Mouse (Mus musculus) natural killer cell, adult 2 months (primary cell): ENCODE results near the gene Ccdc51.

ENCODE experiments used
- DNase-seq, 2 experiments: peaks; one replicate each; pipeline ENCODE4 v3.0.0; 2022; ENCODE audit warnings: low spot score in 2 of 2

Ccdc51 gene

DNA sequence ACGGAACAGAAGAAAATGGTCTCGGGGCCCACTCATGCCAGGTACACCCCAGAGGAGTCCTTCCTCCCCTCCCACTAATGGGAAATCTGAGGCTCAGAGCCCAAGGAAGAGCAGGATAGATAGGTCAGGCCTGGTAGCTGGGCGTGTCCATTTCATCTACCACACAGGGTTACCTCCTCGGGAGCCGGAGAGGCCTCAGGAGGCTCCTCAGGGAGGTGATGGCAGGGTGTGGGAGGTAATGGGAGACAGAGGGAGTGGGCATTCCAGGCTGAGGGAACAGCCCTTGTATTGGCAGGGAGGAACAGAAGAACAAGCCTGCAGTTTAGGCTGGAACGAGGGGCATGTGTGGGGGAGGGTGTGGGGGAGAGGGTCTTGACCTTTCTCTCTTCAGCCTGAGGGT lies 14.6 kb downstream of the Ccdc51 start:
- DNase-seq: no peak

DNA sequence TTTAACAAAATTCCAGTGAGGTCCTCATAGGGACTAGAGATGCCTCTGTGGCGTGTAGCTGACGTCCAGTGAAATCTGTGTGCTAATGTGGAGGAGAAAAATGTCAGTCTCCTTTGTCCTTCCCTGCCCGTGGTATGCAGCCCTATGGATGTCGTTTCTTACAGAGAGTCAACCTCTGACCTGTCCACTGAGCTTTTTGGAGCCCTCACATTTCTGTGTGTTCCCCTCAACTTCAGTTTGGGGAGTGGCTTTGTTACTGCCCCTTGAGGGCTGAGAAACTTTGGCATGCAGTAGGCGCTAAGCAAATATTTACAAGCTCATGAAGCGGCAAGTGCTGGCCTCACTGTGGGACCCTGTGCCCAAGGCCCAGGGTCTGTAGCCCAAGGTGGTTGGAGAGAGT lies 15.0 kb downstream of the Ccdc51 start:
- DNase-seq: no peak

DNA sequence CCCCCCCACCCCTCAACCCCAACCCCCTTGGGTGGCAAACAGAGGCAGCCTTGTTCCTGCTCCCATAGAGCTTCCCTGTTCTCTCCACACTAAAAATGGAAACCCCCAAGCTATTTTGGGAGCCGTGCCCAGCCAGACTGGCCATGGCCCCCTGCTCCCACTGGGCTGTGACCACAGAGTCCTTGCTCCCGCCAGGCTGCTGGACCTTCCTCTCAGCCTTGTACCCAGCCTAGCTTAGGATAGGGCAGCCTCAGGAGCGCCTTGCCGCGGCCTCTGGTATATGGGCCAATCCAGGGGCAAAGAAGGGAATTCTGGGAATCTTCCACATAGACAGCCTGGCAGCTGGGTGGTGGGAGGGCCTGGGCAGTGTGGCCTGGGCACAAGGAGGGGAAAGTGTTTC lies 15.5 kb downstream of the Ccdc51 start:
- no peak for DNase-seq

DNA sequence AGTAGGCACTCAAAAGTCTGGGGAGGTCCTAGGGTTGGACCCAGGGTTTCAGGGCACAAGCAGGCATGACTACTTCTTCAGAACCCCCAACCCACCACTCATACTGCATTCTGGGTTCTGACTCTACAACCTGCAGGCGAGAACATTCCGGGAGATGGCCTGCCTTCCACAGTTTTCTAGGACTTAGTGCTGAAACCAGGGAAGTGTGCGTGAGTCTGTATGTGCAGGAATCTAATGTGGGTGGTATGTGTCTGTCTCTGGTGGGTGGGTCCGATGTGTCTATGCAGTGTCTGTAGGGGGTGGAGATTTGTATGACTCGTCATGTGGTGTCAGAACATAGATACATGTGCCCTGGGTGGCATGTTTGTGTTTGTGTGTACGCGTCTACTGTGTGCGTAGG lies 16.1 kb downstream of the Ccdc51 start:
- DNase-seq: no peak

DNA sequence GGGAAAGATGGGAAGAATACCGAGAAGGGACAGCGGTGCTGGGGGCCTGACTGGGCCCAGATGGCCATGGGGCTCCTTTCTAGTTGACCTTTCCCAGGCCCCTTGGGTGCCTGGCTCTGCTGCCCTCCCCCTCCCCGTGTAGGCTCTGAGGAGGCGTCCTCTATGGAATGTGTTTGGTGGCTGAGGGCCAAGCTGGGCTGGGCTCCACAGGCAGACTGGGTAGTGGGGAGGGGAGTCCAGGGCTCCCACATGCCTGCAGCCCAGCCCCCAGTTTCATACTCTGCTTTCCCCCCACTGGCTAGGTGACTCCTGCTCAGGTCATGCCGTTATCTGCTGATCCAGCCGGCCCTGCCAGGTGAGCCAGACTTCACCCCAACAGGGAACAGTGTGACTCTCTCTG lies 16.7 kb downstream of the Ccdc51 start:
- DNase-seq: no peak

DNA sequence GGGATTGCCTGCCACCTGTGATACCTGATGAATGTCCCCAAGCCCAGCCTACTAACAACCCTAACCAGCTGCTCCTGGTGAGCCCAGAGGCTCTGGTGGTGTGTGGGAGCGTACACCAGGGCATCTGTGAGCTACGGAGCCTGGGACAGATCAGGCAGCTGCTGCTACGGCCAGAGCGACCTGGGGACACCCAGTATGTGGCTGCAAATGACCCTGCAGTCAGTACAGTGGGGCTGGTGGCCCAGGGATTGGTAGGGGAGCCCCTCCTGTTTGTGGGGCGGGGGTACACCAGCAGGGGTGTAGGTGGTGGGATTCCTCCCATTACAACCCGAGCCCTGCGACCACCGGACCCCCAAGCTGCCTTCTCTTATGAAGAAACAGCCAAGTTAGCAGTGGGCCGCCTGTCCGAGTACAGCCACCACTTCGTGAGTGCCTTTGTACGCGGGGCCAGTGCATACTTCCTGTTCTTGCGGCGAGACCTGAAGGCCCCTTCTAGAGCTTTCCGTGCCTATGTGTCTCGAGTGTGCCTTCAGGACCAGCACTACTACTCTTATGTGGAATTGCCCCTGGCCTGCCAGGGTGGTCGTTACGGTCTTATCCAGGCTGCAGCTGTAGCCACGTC lies 18.1 kb downstream of the Ccdc51 start:
- DNase-seq: no peak

DNA sequence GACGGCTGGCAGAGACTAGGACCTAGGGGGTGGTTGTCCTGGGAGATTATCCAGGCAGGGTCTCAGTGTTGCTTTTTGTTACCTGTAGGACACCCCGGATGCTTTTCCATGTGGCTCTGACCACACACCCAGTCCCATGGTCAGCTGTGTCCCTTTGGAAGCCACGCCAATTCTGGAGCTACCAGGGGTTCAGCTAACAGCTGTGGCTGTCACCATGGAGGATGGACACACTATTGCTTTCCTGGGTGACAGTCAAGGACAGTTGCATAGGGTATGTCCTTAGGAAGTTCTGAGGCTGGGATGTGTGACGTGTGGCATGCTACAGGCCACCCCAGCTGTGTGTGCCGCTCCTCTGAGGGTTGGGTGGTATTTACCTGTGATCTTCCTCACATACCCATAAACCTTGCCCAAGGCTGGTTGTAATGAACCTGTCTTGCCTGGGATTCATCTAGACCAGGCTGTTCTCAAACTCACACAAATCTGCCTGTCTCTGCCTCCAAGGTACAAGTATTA lies 19.7 kb downstream of the Ccdc51 start:
- DNase-seq: no peak

DNA sequence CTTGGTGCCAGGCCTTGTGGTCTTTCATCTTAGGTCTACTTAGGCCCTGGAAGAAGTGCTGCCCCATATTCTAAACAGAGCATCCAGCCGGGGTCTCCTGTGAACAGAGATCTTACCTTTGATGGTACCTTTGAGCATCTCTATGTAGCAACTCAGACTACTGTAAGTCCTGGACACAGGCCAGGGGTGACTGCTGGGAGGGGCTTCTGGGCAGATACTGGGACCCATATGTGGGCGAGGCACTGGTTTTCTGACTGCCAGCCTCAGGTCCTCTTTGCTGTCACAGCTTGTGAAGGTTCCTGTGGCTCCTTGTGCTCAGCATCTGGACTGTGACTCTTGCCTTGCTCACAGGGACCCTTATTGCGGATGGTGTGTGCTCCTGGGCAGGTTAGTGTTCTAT lies 20.2 kb downstream of the Ccdc51 start:
- DNase-seq: no peak

DNA sequence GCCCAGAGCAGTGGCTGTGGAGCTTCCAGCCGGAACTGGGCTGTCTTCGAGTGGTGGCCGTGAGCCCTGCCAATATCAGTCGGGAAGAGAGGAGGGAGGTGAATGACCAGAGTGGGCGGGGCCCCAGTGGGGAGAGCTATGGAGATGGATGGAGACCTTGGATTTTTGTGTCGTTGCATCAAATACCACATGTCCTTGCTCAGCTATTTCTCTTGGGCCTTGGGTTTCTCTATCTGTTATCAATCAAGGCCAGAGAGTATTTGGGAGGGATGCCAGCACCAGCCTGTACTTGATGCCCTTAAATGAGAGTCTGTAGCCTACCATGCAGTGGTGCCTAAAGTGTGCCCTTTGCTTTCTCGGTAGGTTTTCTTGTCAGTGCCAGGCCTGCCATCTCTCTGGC lies 21.0 kb downstream of the Ccdc51 start:
- DNase-seq: no peak

DNA sequence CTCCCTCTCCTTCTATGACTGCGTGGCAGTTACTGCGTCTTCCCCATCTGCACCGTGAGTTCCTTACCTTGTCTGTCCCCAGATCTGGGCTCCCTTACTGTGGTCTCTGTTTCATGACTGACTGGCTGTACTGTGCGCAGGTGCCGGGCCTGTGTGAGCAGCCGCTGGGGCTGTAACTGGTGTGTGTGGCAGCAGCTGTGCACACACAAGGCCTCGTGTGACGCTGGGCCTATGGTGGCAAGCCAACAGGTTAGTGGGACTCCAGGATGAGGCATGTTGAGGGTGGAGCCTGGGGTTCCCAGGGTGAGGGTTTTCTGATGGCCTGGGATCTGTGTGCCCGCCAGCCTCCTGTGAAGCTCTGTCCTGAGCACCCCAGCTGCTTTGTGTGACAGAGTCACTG lies 21.8 kb downstream of the Ccdc51 start:
- no peak for DNase-seq

DNA sequence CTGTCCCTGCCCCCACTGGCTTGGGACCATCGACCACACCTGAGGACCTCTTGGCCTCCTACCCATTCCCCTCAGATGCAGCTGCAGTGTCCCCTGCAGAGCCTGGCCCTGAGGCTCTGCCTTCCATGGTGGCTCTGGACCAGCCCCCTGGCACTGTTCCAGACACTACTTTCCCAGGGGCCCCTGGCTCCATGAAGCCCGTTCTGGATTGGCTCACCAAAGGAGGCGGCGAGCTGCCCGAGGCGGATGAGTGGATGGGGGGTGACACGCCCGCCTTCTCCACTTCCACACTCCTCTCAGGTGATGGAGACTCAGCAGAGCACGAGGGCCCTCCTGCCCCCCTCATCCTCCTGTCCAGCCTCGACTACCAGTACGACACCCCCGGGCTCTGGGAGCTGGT lies 22.7 kb downstream of the Ccdc51 start:
- DNase-seq: no peak

DNA sequence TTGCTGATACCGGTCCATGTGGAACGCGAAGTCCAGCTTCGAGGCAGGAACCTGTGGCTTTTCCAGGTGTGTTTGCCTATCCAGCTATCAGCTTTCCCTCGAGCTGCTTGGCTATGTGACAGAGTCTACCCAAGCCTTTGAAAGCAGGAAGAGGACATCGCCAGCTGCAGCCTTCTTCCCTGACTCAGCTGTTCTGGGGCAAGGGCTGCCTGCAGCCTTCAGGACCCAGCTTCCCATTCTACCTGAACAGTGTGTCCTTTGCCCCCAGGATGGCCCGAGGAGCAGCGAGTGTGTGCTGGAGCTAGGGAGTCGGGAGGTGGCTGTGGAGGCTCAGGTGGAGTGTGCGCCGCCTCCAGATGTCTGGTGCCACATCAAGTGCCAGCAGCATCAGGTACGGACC lies 23.4 kb downstream of the Ccdc51 start:
- no peak for DNase-seq

DNA sequence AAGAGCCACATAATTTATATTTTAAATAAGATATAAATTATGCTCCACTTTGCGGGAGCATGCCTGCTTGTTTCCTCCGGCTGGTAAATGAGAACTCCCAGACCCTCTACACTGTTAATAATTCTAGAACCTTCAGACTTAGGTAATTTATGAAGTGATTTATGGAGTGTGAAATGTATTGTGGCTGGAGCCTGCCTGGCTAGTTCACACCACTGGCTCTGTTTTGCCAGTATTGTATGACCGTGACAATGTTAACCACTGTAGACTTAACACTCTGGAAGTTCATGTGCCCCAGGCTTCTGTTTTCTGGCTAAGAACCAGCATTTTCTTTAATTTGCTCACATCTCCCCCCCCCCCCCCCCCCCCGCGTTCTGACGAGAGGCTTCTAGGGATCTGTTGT lies 25.0 kb downstream of the Ccdc51 start:
- DNase-seq: no peak

DNA sequence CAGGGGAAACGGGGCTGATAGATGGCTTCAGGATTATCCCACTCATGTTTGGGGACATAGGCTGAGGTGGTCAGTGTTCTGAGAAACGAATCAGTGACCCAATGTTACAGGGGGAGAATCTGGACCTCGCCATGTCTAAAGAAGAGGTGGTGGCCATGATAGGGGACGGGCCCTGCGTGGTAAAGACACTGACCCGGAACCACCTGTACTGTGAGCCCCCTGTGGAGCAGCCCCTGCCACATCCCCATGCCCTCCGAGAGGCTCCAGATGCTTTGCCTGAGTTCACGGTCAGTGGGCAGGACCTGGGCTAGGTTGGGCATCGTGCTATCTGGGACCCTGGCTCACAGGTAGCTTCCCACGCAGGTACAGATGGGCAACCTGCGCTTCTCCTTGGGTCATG lies 27.9 kb downstream of the Ccdc51 start:
- no peak for DNase-seq

DNA sequence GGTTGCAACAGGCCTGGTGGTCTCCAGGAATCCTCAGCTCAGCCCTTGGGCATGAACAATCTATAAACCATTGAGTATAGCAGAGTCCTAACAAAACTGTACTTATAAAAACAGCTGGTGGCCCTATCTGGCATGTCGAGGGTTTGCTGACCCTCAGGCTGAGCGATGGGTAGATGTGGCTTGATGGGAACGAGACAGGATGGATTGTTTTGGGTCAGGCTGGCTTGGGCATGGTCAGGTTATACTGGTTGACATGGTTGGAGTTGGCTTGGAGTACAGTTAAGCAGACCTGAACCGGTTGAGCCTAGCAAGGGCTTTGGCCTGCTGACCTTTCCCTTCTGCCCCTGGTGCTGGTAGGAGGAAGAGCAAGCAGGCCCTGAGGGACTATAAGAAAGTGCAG lies 28.8 kb downstream of the Ccdc51 start:
- DNase-seq: no peak

DNA sequence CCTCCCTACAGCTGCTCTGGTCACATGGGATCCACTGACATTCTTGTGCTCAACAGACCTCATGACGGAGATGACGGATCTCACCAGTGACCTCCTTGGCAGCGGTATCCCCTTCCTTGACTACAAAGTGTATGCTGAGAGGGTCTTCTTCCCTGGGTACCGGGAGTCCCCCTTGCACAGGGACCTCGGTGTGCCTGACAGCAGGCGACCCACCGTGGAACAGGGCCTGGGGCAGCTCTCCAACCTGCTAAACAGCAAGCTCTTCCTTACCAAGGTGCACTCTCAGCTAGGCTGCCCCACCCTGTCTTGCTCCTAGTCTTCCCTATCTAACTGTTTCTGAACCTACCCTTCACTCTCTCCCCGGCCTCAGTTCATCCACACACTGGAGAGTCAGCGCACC lies 29.3 kb downstream of the Ccdc51 start:
- no peak for DNase-seq

DNA sequence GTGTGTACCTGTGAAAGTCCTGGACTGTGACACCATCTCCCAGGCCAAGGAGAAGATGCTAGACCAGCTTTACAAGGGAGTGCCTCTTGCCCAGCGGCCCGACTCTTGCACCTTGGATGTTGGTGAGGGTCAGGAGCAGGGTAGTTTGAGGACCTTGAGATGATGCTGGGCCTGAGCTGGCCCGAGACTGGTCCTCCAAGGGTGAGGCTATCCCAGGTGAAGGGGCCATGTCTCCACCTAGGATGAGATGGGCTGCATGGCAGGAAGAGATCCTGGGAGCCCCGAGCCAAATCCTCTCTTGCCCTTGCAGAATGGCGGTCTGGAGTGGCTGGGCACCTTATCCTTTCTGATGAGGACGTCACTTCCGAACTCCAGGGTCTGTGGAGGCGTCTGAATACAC lies 31.0 kb downstream of the Ccdc51 start:
- DNase-seq: no peak

DNA sequence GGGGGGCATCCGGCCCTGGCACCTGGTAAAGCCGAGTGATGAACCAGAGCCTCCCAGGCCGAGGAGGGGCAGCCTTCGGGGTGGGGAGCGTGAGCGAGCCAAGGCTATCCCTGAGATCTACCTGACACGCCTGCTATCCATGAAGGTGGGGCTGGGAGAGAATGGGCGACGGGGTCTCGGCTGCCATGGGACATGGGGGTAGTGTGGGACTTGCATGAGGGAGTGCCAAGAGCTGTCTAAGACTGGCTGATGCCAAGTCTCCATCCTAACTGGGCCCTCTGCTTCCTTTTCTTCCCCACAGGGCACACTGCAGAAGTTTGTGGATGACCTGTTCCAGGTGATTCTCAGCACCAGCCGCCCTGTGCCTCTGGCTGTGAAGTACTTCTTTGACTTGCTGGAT lies 32.0 kb downstream of the Ccdc51 start:
- DNase-seq: no peak

DNA sequence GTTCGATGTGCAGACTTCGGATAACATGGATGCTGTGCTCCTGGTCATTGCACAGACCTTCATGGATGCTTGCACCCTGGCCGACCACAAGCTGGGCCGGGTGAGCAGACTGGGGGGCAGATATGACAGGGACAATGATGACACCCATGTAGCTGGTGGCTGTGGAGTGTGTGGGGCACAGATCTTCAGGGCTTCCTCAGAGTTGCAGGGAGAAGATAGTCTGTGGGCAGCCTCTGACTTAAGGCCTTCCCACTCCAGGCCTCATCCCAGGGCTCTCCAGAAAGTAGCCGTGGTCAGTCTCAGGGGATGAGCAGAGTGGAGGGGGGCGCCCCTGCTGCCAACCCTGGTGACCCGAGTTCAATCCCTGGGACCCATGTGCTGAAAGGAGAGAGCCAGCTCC lies 32.6 kb downstream of the Ccdc51 start:
- no peak for DNase-seq

DNA sequence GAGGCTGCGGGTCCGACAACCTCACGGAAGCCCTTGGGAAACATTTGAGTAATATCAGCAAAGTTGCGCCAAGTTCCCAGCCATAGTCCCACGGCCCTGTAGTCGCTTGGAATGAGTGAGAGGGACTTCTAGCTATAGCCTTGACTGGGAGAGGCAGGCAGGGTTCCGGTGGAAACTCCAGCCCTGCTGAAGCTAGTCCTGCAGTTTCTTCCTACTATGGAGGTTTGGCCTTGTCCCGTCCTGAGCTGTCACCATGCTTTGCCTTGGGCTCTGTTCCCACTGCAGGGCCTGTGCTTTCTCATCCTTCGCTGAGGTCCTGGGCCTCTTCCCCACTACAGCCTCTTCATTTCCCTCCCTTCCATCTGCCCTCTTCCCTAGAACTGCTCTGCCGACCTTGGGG lies 33.9 kb downstream of the Ccdc51 start:
- no peak for DNase-seq

DNA sequence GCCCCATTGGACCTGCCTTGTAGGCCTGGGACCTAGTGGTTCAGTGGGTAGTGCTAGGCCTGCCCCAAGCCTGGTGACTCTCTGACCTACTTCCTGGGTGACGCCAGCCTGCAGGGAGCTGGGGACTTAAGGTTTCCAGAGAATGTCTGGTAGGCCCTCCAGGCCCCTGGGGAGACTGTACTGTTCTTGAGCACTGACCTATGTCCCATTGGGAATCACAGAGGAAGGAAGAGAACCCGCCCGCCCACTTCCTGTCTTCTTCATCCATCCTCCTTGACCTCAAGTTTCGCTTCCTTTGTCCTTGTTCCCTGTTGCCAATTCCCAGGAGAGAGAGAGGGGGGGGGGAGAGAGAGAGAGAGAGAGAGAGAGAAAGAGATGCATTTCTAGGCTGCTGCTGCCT lies 35.8 kb downstream of the Ccdc51 start:
- DNase-seq: no peak

DNA sequence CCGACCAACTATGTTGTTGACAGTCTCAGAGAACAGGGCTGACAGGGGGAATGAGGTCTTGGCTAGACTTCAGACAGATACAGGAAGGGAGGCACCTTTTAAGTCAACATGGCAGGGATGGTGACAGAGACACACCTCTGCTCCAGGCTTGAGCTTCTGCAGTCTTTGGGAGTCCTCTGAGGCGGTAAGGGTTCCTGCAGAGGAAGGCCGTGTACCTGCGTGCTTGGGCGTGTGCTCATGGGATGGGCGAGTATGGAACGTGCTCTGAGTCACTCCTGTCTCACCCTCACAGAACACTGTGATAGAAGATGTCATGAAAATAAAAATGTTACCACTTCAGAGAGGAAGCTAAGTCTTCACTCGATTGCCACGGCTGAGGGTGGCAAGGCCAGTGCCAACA lies 37.3 kb downstream of the Ccdc51 start:
- no peak for DNase-seq

DNA sequence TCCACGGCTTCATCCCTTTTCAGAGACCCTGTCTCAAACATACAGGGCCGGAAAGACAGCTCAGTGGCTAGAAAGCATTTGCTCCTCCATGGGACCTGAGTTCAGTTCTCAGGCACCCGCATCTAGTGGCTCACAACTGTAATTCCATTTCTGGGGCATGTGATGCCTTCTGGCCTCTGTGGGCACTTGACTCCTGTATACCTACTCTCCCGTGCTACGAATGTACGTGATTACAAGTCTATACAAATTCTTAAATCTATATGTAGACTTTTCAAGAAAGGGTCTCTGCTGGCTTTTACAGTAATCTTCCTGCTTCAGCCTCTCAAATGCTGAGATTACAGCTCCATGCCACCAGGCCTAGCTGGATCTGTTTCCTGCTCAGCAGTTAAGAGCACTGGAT lies 38.7 kb downstream of the Ccdc51 start:
- DNase-seq: no peak

DNA sequence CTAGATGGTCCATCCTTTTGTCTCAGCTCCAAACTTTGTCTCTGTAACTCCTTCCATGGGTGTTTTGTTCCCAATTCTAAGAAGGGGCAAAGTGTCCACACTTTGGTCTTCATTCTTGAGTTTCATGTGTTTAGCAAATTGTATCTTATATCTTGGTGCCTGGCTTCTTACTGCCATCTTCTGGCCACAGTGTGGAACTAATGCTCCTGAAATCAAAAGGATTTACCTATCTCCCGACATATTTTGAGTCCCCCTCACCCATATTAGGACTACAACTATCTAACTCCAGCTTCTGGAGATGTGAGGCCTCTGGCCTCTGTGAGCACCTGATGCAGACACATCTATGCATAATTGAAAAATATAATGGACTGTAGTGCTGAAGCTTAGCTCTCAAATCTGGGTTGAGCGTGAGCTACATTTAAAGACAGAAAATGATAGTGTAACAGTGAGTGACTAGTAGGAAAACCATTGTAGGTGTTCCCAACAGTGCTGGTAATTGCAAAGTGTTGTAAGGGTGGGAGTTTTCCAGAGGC lies 40.3 kb downstream of the Ccdc51 start:
- DNase-seq: peak; percentile 27 to 53
